Mouse (Mus musculus) megakaryocyte, embryonic 14.5 days (primary cell): ENCODE results near the gene Med22.

ENCODE experiments used
- FLI1 ChIP-seq: IDR thresholded peaks from 2 replicates; pipeline ENCODE4 v1.6.1; 2012; ENCODE audit warnings: low read length, inconsistent platforms, mixed read lengths
- GATA1 ChIP-seq: IDR thresholded peaks from 3 replicates; pipeline ENCODE4 v1.6.1; 2012; ENCODE audit warnings: mixed read lengths, low read length, inconsistent platforms, borderline replicate concordance

DNA sequence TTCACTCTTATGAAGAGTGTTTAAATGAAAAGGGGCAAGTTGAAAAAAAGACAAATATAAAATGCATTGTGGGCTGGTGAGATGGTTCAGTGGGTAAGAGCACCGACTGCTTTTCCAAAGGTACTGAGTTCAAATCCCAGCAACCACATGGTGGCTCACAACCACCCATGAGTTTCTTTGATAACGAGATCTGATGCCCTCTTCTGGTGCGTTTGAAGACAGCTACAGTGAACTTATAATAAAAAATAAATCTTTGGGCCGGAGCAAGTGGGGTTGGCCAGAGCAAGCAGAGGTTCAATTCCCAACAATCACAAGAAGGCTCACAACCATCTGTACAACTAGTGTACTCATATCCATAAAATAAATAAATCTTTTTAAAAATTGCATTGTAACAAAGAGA is 14.6 kb downstream of the Med22 start:
- TF ChIP-seq GATA1 (no peak), FLI1 (no peak)
